ENCODE assay signal across 16 mouse cellular contexts in genomic region chr14:49679511-49680284, GRCm38 (mm10).
"Had no signal": no experiment of that assay in that cellular context is flagged by ENCODE, and none has a peak within 500 bp of the region (broad histone marks: within the 10 kb centered on the region; RNA-seq: fewer than 3 reads in every experiment).

No protein-coding gene starts in this region.

- H3K36me3 ChIP-seq: limb, embryonic 13.5 days; liver, embryonic 12.5 days; liver, embryonic 15.5 days; midbrain, embryonic 12.5 days; midbrain, embryonic 15.5 days; neural tube, embryonic 12.5 days; neural tube, embryonic 15.5 days had no signal

- H3K27me3 ChIP-seq: limb, embryonic 13.5 days; liver, embryonic 12.5 days; liver, embryonic 15.5 days; midbrain, embryonic 12.5 days; midbrain, embryonic 15.5 days; neural tube, embryonic 12.5 days; neural tube, embryonic 15.5 days had no signal

- H3K9ac ChIP-seq: limb, embryonic 13.5 days; liver, embryonic 12.5 days; liver, embryonic 15.5 days; midbrain, embryonic 12.5 days; midbrain, embryonic 15.5 days; neural tube, embryonic 12.5 days; neural tube, embryonic 15.5 days had no signal

- H3K4me2 ChIP-seq: limb, embryonic 13.5 days; liver, embryonic 12.5 days; liver, embryonic 15.5 days; midbrain, embryonic 12.5 days; midbrain, embryonic 15.5 days; neural tube, embryonic 12.5 days; neural tube, embryonic 15.5 days had no signal

- H3K4me3 ChIP-seq: limb, embryonic 13.5 days; liver, embryonic 12.5 days; liver, embryonic 15.5 days; midbrain, embryonic 12.5 days; midbrain, embryonic 15.5 days; neural tube, embryonic 12.5 days; neural tube, embryonic 15.5 days had no signal

- ATAC-seq: liver, embryonic 12.5 days; midbrain, embryonic 15.5 days had no signal

- H3K4me1 ChIP-seq: liver, embryonic 12.5 days; liver, embryonic 15.5 days; midbrain, embryonic 15.5 days had no signal

- DNase-seq: kidney, adult 9 months; kidney, postnatal 14 days; kidney, postnatal 4 days; layer of hippocampus, adult 9-11 months; liver; lung, adult 18-20 months; thymus, adult 18-20 months; thymus, postnatal 36 days had no signal

- H3K27ac ChIP-seq: limb, embryonic 13.5 days; liver, embryonic 12.5 days; liver, embryonic 15.5 days; macrophage; midbrain, embryonic 12.5 days; midbrain, embryonic 15.5 days; neural tube, embryonic 12.5 days; neural tube, embryonic 15.5 days had no signal

- H3K9me3 ChIP-seq: limb, embryonic 13.5 days; liver, embryonic 12.5 days; liver, embryonic 15.5 days; midbrain, embryonic 12.5 days; midbrain, embryonic 15.5 days; neural tube, embryonic 12.5 days; neural tube, embryonic 15.5 days had no signal
